In the genomic region with DNA sequence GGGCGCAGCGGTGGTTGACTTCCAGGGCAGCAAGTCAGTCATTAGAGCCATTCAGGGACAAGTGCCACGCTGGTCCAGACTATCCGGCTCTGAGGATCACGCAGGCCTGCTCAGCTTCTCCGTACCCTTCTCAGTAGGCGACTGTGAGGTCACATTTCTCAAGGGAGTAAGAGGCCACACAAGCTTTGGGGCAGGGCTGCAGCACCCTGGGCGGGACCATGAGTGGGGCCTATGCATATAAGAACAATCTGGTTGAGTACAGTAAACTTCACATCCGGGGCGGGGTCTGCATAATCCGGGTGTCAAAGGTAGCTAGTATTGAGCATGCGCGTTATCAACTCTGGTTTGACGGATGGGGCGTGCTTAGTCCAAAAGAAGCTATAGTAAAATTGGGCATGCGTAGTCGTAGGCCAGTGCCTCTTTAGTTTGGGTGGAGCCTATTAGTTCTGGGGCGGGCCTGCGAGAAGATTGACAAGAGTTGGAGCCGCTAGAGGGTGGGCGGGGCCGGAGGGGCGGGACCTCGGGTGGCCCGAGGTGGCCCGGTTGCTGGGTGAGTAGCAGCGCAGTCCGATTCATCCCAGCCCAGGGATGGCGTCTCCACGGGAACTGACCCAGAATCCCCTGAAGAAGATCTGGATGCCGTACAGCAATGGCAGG, we compare ENCODE assay signal across 8 mouse cellular contexts. TPM values are rescaled to one million over a fixed set of nuclear protein-coding genes. Genes with fewer than 3 reads are reported as not detected.
DNase-seq lines count a peak whose midpoint lies in the region; ATAC-seq and TF ChIP-seq lines count a peak whose summit lies in the region.

A gene (plus strand): TSS at position 351 of the 657 bp plus-strand sequence.

- H3K4me3 ChIP-seq in heart, embryonic 12.5 days, result peak within 1 kb of the TSS; percentile 56
- H3K4me3 ChIP-seq in kidney, postnatal 0 days (replicated peaks; ENCODE audit: low read depth, low read length), result peak within 1 kb of the TSS; percentile 54
- peak within 1 kb of the TSS; percentile 67 for H3K4me3 ChIP-seq in liver, embryonic 11.5 days (ENCODE audit: low read depth, low read length)
- H3K4me3 ChIP-seq in stomach, embryonic 14.5 days (ENCODE audit: low read depth, low read length), result peak within 1 kb of the TSS; percentile 57

- peak within 1 kb of the TSS; percentile 90 for H3K27ac ChIP-seq in heart, embryonic 12.5 days (ENCODE audit: poor library complexity, severe bottlenecking)
- H3K27ac ChIP-seq in kidney, postnatal 0 days, result peak within 1 kb of the TSS; percentile 93
- H3K27ac ChIP-seq in liver, embryonic 11.5 days (ENCODE audit: low read depth, low read length), result peak within 1 kb of the TSS; percentile 82
- H3K27ac ChIP-seq in stomach, embryonic 14.5 days (ENCODE audit: low read length), result peak within 1 kb of the TSS; percentile 96

- H3K9ac ChIP-seq in heart, embryonic 12.5 days, result peak within 1 kb of the TSS; percentile 70
- peak within 1 kb of the TSS; percentile 62 for H3K9ac ChIP-seq in kidney, postnatal 0 days (ENCODE audit: low read depth, low read length)
- peak within 1 kb of the TSS; percentile 61 for H3K9ac ChIP-seq in liver, embryonic 11.5 days (ENCODE audit: low read depth, low read length)
- H3K9ac ChIP-seq in stomach, embryonic 14.5 days (replicated peaks; ENCODE audit: low read depth, low read length), result peak within 1 kb of the TSS; percentile 48; the same call in 1 of the 2 replicates

- peak; percentile 5; the same call in 1 of the 2 replicates for TF ChIP-seq CTCF in kidney, postnatal 0 days (IDR thresholded peaks at IDR 0.05; ENCODE audit: low read depth)

- H3K4me1 ChIP-seq in heart, embryonic 12.5 days (replicated peaks), result peaks cover 44% of the 10 kb centered on the region
- H3K4me1 ChIP-seq in kidney, postnatal 0 days (replicated peaks; ENCODE audit: insufficient read depth, low read length), result peaks cover 19% of the 10 kb centered on the region; the same call in 1 of the 2 replicates
- H3K4me1 ChIP-seq in liver, embryonic 11.5 days (replicated peaks; ENCODE audit: control insufficient read depth, insufficient read depth, low read length), result peaks cover 52% of the 10 kb centered on the region
- H3K4me1 ChIP-seq in stomach, embryonic 14.5 days (ENCODE audit: control insufficient read depth, insufficient read depth, low read length), result peaks cover 18% of the 10 kb centered on the region

- no peaks in the 10 kb centered on the region for H3K9me3 ChIP-seq in heart, embryonic 12.5 days (replicated peaks)
- no peaks in the 10 kb centered on the region for H3K9me3 ChIP-seq in kidney, postnatal 0 days (replicated peaks; ENCODE audit: low read length)
- no peaks in the 10 kb centered on the region for H3K9me3 ChIP-seq in liver, embryonic 11.5 days (ENCODE audit: control insufficient read depth, low read length)
- H3K9me3 ChIP-seq in stomach, embryonic 14.5 days (ENCODE audit: control insufficient read depth, low read depth, low read length), result no peaks in the 10 kb centered on the region

- no peaks in the 10 kb centered on the region for H3K36me3 ChIP-seq in heart, embryonic 12.5 days
- no peaks in the 10 kb centered on the region for H3K36me3 ChIP-seq in kidney, postnatal 0 days (ENCODE audit: insufficient read depth, low read length)
- no peaks in the 10 kb centered on the region for H3K36me3 ChIP-seq in liver, embryonic 11.5 days (ENCODE audit: control insufficient read depth, insufficient read depth, low read length)
- no peaks in the 10 kb centered on the region for H3K36me3 ChIP-seq in stomach, embryonic 14.5 days (ENCODE audit: control insufficient read depth, insufficient read depth, low read length)

- H3K27me3 ChIP-seq in heart, embryonic 12.5 days (replicated peaks), result no peaks in the 10 kb centered on the region
- no peaks in the 10 kb centered on the region for H3K27me3 ChIP-seq in kidney, postnatal 0 days (ENCODE audit: insufficient read depth, low read length)
- no peaks in the 10 kb centered on the region for H3K27me3 ChIP-seq in liver, embryonic 11.5 days (replicated peaks; ENCODE audit: control insufficient read depth, insufficient read depth, low read length)
- H3K27me3 ChIP-seq in stomach, embryonic 14.5 days (ENCODE audit: control insufficient read depth, insufficient read depth, low read length), result no peaks in the 10 kb centered on the region

- H3K4me2 ChIP-seq in heart, embryonic 12.5 days, result peak within 1 kb of the TSS; percentile 83
- H3K4me2 ChIP-seq in kidney, postnatal 0 days (ENCODE audit: low read length), result peak within 1 kb of the TSS; percentile 88
- H3K4me2 ChIP-seq in liver, embryonic 11.5 days, result peak within 1 kb of the TSS; percentile 95
- H3K4me2 ChIP-seq in stomach, embryonic 14.5 days (replicated peaks; ENCODE audit: low read depth, low read length), result peak within 1 kb of the TSS; percentile 86

- peak; percentile 99 for DNase-seq in CD4-positive helper T cell, adult 2 months (ENCODE audit: low read depth, low spot score)
- peak; percentile 98 for DNase-seq in brain, embryonic 18.5 days (ENCODE audit: low read depth, low spot score)
- peak; percentile 100 for DNase-seq in kidney, postnatal 0 days (ENCODE audit: low spot score)
- peak; percentile 95 for DNase-seq in liver, embryonic 11.5 days (ENCODE audit: low spot score)
- peak; percentile 98 for DNase-seq in naive thymus-derived CD4-positive, alpha-beta T cell, adult 2 months (ENCODE audit: low read depth)

- ATAC-seq in erythroid progenitor cell, adult 5-6 weeks (replicated peaks; ENCODE audit: low FRiP score, poor library complexity, severe bottlenecking), result peak; percentile 90
- peak; percentile 94 for ATAC-seq in heart, embryonic 12.5 days (ENCODE audit: insufficient number of reproducible peaks, low FRiP score)
- peak; percentile 93 for ATAC-seq in kidney, postnatal 0 days (replicated peaks; ENCODE audit: low FRiP score, low read depth)
- ATAC-seq in liver, embryonic 11.5 days (replicated peaks; ENCODE audit: low FRiP score), result peak; percentile 96
- ATAC-seq in stomach, embryonic 14.5 days (ENCODE audit: insufficient number of reproducible peaks, insufficient read depth, low FRiP score, low read depth), result peak; percentile 95

- 2% methylated on average over 31 of the region's 31 CpGs for WGBS in heart, embryonic 12.5 days
- 2% methylated on average over 31 of the region's 31 CpGs for WGBS in kidney, postnatal 0 days
- 3% methylated on average over 31 of the region's 31 CpGs for WGBS in liver, embryonic 11.5 days
- under 1% methylated on average over 31 of the region's 31 CpGs for whole genome bisulfite sequencing in stomach, embryonic 14.5 days

RNA-seq across cellular contexts. Expression of the gene that starts here (rescaled TPM):
- 3.6 and 9.2 TPM in 2 replicates for total RNA-seq in erythroid progenitor cell, adult 5-6 weeks (2015; ENCODE audit: low replicate concordance)
- 1.6 and 10.8 TPM in 2 replicates for total RNA-seq in erythroid progenitor cell, adult 5-6 weeks (2017; ENCODE audit: low replicate concordance)
- 3.0 and 4.3 TPM in 2 replicates for polyA plus RNA-seq in heart, embryonic 12.5 days (2016; fragmentation: Nextera tagmentation; extraction: Ambion mirVana)
- polyA plus RNA-seq in kidney, postnatal 0 days (2015; fragmentation: Nextera tagmentation; extraction: Ambion mirVana), result 5.8 and 7.9 TPM in 2 replicates
- polyA plus RNA-seq in liver, embryonic 11.5 days (2014; fragmentation: Nextera tagmentation; extraction: Ambion mirVana), result 7.4 and 9.1 TPM in 2 replicates
- 7.9 and 8.5 TPM in 2 replicates for polyA plus RNA-seq in stomach, embryonic 14.5 days (2014; fragmentation: Nextera tagmentation; extraction: Ambion mirVana)

Comparison
In these comparisons a context has a peak if more than half of its experiments do, and no peak if none do; other contexts are left out.
1. Peak in every context shown above with its lines: DNase-seq, ATAC-seq, H3K4me3 ChIP-seq and H3K27ac ChIP-seq.